Mouse (Mus musculus): ENCODE measurements around the gene Erbb2. TPM values are rescaled to one million over a fixed set of nuclear protein-coding genes. Genes with fewer than 3 reads are reported as not detected.

Erbb2 gene
- polyA plus RNA-seq, 1 experiment: not detected

- WGBS: 92% methylated on average over 9 of the region's 9 CpGs
- H3K4me1 ChIP-seq (ENCODE audit: control insufficient read depth, insufficient read depth, low read length): peaks cover 7% of the 10 kb centered on the region
- no peak overlapping the region for H3K27ac ChIP-seq (ENCODE audit: insufficient read depth, low read depth, low read length)
- H3K4me3 ChIP-seq (ENCODE audit: insufficient read depth, low read depth, low read length): no peak overlapping the region
- TF ChIP-seq POLR2A (IDR thresholded peaks at IDR 0.05; ENCODE audit: insufficient read depth, low read depth, low read length): no peak
- TF ChIP-seq CTCF (IDR thresholded peaks at IDR 0.05; ENCODE audit: insufficient read depth, low read depth, low read length): no peak
Measured at GRCm38 (mm10) chr11:98463911-98464310, 51.6 kb downstream of the Erbb2 start.

GRCm38 (mm10) chr11:98464516-98464915, 52.2 kb downstream of the Erbb2 start:
- 57% methylated on average over 6 of the region's 6 CpGs for WGBS
- TF ChIP-seq POLR2A (IDR thresholded peaks at IDR 0.05; ENCODE audit: insufficient read depth, low read depth, low read length): no peak
- TF ChIP-seq CTCF (IDR thresholded peaks at IDR 0.05; ENCODE audit: insufficient read depth, low read depth, low read length): no peak
- H3K4me1 ChIP-seq (ENCODE audit: control insufficient read depth, insufficient read depth, low read length): peaks cover 7% of the 10 kb centered on the region
- H3K4me3 ChIP-seq (ENCODE audit: insufficient read depth, low read depth, low read length): no peak overlapping the region
- H3K27ac ChIP-seq (ENCODE audit: insufficient read depth, low read depth, low read length): no peak overlapping the region

GRCm38 (mm10) chr11:98469761-98470714, 57.8 kb downstream of the Erbb2 start:
- H3K27ac ChIP-seq (ENCODE audit: insufficient read depth, low read depth, low read length): no peak overlapping the region
- WGBS: 81% methylated on average over 22 of the region's 22 CpGs
- no peak for TF ChIP-seq CTCF (IDR thresholded peaks at IDR 0.05; ENCODE audit: insufficient read depth, low read depth, low read length)
- no peak for TF ChIP-seq POLR2A (IDR thresholded peaks at IDR 0.05; ENCODE audit: insufficient read depth, low read depth, low read length)
- H3K4me3 ChIP-seq (ENCODE audit: insufficient read depth, low read depth, low read length): no peak overlapping the region
- peaks cover 6% of the 10 kb centered on the region for H3K4me1 ChIP-seq (ENCODE audit: control insufficient read depth, insufficient read depth, low read length)

- Histone ChIP-seq H3K27ac (ENCODE audit: insufficient read depth, low read depth, low read length) (no peak overlapping the region), H3K4me1 (ENCODE audit: control insufficient read depth, insufficient read depth, low read length) (peaks cover 6% of the 10 kb centered on the region)
- 86% methylated on average over 6 of the region's 6 CpGs for WGBS
Measured at GRCm38 (mm10) chr11:98470795-98471194, 58.5 kb downstream of the Erbb2 start.

GRCm38 (mm10) chr11:98472696-98473095, 60.4 kb downstream of the Erbb2 start:
- Histone ChIP-seq H3K27ac (ENCODE audit: insufficient read depth, low read depth, low read length) (no peak overlapping the region), H3K4me1 (ENCODE audit: control insufficient read depth, insufficient read depth, low read length) (peaks cover 6% of the 10 kb centered on the region), H3K4me3 (ENCODE audit: insufficient read depth, low read depth, low read length) (no peak overlapping the region)
- no peak for TF ChIP-seq CTCF (IDR thresholded peaks at IDR 0.05; ENCODE audit: insufficient read depth, low read depth, low read length)
- TF ChIP-seq POLR2A (IDR thresholded peaks at IDR 0.05; ENCODE audit: insufficient read depth, low read depth, low read length): no peak
- 49% methylated on average over 4 of the region's 4 CpGs for WGBS

More at GRCm38 (mm10) chr11:98470795-98471194, 58.5 kb downstream of the Erbb2 start:
- no peak overlapping the region for H3K4me3 ChIP-seq (ENCODE audit: insufficient read depth, low read depth, low read length)
- TF ChIP-seq CTCF (IDR thresholded peaks at IDR 0.05; ENCODE audit: insufficient read depth, low read depth, low read length) (no peak), POLR2A (IDR thresholded peaks at IDR 0.05; ENCODE audit: insufficient read depth, low read depth, low read length) (no peak)

GRCm38 (mm10) chr11:98473916-98474479, 61.7 kb downstream of the Erbb2 start:
- H3K27ac ChIP-seq (ENCODE audit: insufficient read depth, low read depth, low read length): no peak overlapping the region
- TF ChIP-seq POLR2A (IDR thresholded peaks at IDR 0.05; ENCODE audit: insufficient read depth, low read depth, low read length) (no peak), CTCF (IDR thresholded peaks at IDR 0.05; ENCODE audit: insufficient read depth, low read depth, low read length) (no peak)
- WGBS: 60% methylated on average over 8 of the region's 8 CpGs
- no peak overlapping the region for H3K4me3 ChIP-seq (ENCODE audit: insufficient read depth, low read depth, low read length)
- peaks cover 6% of the 10 kb centered on the region for H3K4me1 ChIP-seq (ENCODE audit: control insufficient read depth, insufficient read depth, low read length)

GRCm38 (mm10) chr11:98474967-98475366, 62.7 kb downstream of the Erbb2 start:
- H3K4me1 ChIP-seq (ENCODE audit: control insufficient read depth, insufficient read depth, low read length): peaks cover 6% of the 10 kb centered on the region
- H3K4me3 ChIP-seq (ENCODE audit: insufficient read depth, low read depth, low read length): no peak overlapping the region
- WGBS: 88% methylated on average over 11 of the region's 11 CpGs
- H3K27ac ChIP-seq (ENCODE audit: insufficient read depth, low read depth, low read length): no peak overlapping the region
- no peak for TF ChIP-seq POLR2A (IDR thresholded peaks at IDR 0.05; ENCODE audit: insufficient read depth, low read depth, low read length)

GRCm38 (mm10) chr11:98475630-98476433, 63.6 kb downstream of the Erbb2 start:
- 90% methylated on average over 9 of the region's 9 CpGs for WGBS
- TF ChIP-seq POLR2A (IDR thresholded peaks at IDR 0.05; ENCODE audit: insufficient read depth, low read depth, low read length) (no peak), CTCF (IDR thresholded peaks at IDR 0.05; ENCODE audit: insufficient read depth, low read depth, low read length) (no peak)
- peaks cover 6% of the 10 kb centered on the region for H3K4me1 ChIP-seq (ENCODE audit: control insufficient read depth, insufficient read depth, low read length)

More at GRCm38 (mm10) chr11:98475630-98476433, 63.6 kb downstream of the Erbb2 start:
- Histone ChIP-seq H3K27ac (ENCODE audit: insufficient read depth, low read depth, low read length) (no peak overlapping the region), H3K4me3 (ENCODE audit: insufficient read depth, low read depth, low read length) (no peak overlapping the region)

Measured in olfactory bulb, adult 2 months (tissue).